Comparison of ENCODE assay signal across 8 mouse cellular contexts in genomic region chrX:7878007-7878419, GRCm38 (mm10). TPM values are rescaled to one million over a fixed set of nuclear protein-coding genes. Genes with fewer than 3 reads are reported as not detected.
DNase-seq lines count a peak whose midpoint lies in the region; ATAC-seq and TF ChIP-seq lines count a peak whose summit lies in the region.

Gene Pim2, plus strand, starts transcription at chrX:7878262.

- no peaks in the 10 kb centered on the region for H3K9me3 ChIP-seq in hindbrain, postnatal 0 days (ENCODE audit: low read length)

- peak; percentile 89 to 93 for DNase-seq in adrenal gland, adult (ENCODE audit: inconsistent age in 2 of 2, low spot score in 1 of 2)
- DNase-seq in gastrocnemius, adult 2 months: peak; percentile 87
- DNase-seq in hindbrain, postnatal 0 days (ENCODE audit: low spot score): peak; percentile 89
- DNase-seq in left cerebral cortex, adult 2 months (ENCODE audit: extremely low spot score in 1 of 2, low spot score in 2 of 2): peak; percentile 75 to 82
- peak; percentile 80 to 81 for DNase-seq in right cerebral cortex, adult 2 months (ENCODE audit: low spot score in 2 of 2)
- DNase-seq in urinary bladder, postnatal 25 days (ENCODE audit: low spot score): peak; percentile 49

- peak within 1 kb of the TSS; percentile 54 for H3K9ac ChIP-seq in hindbrain, postnatal 0 days (replicated peaks; ENCODE audit: low read length)

- H3K27me3 ChIP-seq in hindbrain, postnatal 0 days (ENCODE audit: insufficient read depth, low read length): no peaks in the 10 kb centered on the region

- no peaks in the 10 kb centered on the region; the same call in 1 of the 2 replicates for H3K36me3 ChIP-seq in hindbrain, postnatal 0 days (ENCODE audit: insufficient read depth, low read length)
- H3K36me3 ChIP-seq in macrophage (ENCODE audit: inconsistent target): no peaks in the 10 kb centered on the region

- H3K27ac ChIP-seq in gastrocnemius, adult 2 months: peak within 1 kb of the TSS; percentile 74
- peak within 1 kb of the TSS; percentile 60 for H3K27ac ChIP-seq in hindbrain, postnatal 0 days
- peak within 1 kb of the TSS; percentile 90 for H3K27ac ChIP-seq in left cerebral cortex, adult 2 months
- no peak within 1 kb of the TSS for H3K27ac ChIP-seq in macrophage

- peak within 1 kb of the TSS; percentile 79 for H3K4me3 ChIP-seq in gastrocnemius, adult 2 months
- H3K4me3 ChIP-seq in hindbrain, postnatal 0 days (ENCODE audit: low read length): peak within 1 kb of the TSS; percentile 53
- H3K4me3 ChIP-seq in left cerebral cortex, adult 2 months: peak within 1 kb of the TSS; percentile 64
- H3K4me3 ChIP-seq in macrophage (ENCODE audit: inconsistent target): peak within 1 kb of the TSS; percentile 31

- H3K79me2 ChIP-seq in macrophage (ENCODE audit: inconsistent target): no peaks in the 10 kb centered on the region

- peak; percentile 91 for ATAC-seq in common myeloid progenitor, adult 5-6 weeks (replicated peaks; ENCODE audit: low read depth, poor library complexity, severe bottlenecking)
- peak; percentile 93 for ATAC-seq in hindbrain, postnatal 0 days

- intact Hi-C loops in gastrocnemius, adult 2 months (cut with DNase I): loop anchor here (5.0 kb wide), 1 partner anchor 36 kb away; the partner anchor contains the start of gene Otud5
- intact Hi-C loops in left cerebral cortex, adult 2 months (cut with DNase I): no loop called here

- H3K4me1 ChIP-seq in hindbrain, postnatal 0 days (ENCODE audit: insufficient read depth, low read length): no peaks in the 10 kb centered on the region

- H3K4me2 ChIP-seq in hindbrain, postnatal 0 days (ENCODE audit: low read depth, low read length): peak within 1 kb of the TSS; percentile 66

- 22% methylated on average over 38 of the region's 38 CpGs for WGBS in hindbrain, postnatal 0 days
- 20% methylated on average over 38 of the region's 38 CpGs for WGBS in macrophage (ENCODE audit: missing documents)

- TF ChIP-seq CTCF in gastrocnemius, adult 2 months (IDR thresholded peaks at IDR 0.05): no peak
- no peak for TF ChIP-seq CTCF in hindbrain, postnatal 0 days (IDR thresholded peaks at IDR 0.05; ENCODE audit: low read depth)
- TF ChIP-seq CTCF in left cerebral cortex, adult 2 months (IDR thresholded peaks at IDR 0.05): no peak

RNA-seq across cellular contexts. Expression of gene Pim2, which starts in this region (rescaled TPM):
- 2.2 and 5.0 TPM in 2 replicates for total RNA-seq in common myeloid progenitor, adult 5-6 weeks (2017)
- 1 to 10 TPM; 1.9 to 2.0 TPM for total RNA-seq in gastrocnemius, adult 2 months (2021)
- total RNA-seq in hindbrain, postnatal 0 days (2014; rRNA removed): 13.9 and 18.3 TPM in 2 replicates
- 20.8 and 22.3 TPM in 2 replicates for polyA plus RNA-seq in hindbrain, postnatal 0 days (2015; fragmentation: Nextera tagmentation; extraction: Ambion mirVana)
- 10 to 100 TPM; 53.6 to 56.3 TPM for total RNA-seq in left cerebral cortex, adult 2 months (2021)
- 10 to 100 TPM in 16 of 26 experiments, 1 to 10 TPM in 10; 4.0 to 29.4 (median 13.5) TPM for total RNA-seq in macrophage (2018; cell fraction: chromatin; rRNA removed)
- 10 to 100 TPM in 2 of 26 experiments, 1 to 10 TPM in 24; 1.4 to 12.2 (median 2.6) TPM for total RNA-seq in macrophage (2018; cell fraction: cytosol; rRNA removed)
- 10 to 100 TPM in 20 of 26 experiments, 1 to 10 TPM in 6; 5.9 to 23.1 (median 13.5) TPM for total RNA-seq in macrophage (2018; cell fraction: nucleus; rRNA removed)
- 1.5 to 2.0 TPM (median 1.6 TPM) in 3 replicates for polyA plus RNA-seq in macrophage (2018)
